Mouse (Mus musculus): Measurements from ENCODE around the gene Gm42688. TPM values are rescaled to one million over a fixed set of nuclear protein-coding genes. Genes with fewer than 3 reads are reported as not detected.

Gene Gm42688
- total RNA-seq, 2 experiments from 2014 or later, result 0.53 to 0.76 TPM

DNA sequence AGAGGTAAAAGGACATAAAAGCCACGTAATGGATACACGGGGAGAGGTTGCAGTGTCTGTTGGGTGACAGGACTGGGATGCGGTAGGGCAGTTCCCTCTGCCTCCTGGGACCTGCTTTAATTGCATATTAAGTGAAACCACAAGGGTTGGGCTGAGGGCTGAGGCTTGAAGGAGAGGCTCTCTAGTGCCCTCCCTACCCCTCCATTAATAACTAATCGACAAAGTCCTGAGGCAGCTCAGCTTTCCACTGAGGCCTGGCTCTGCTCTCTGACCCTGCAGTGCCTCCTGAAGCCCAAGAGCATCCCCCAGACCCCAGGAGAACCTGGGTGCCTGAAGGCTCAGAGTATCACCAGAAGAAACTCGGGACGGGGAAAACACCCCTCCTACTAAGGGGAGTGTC is 16.9 kb upstream of the Gm42688 start:
- DNase-seq (ENCODE audit: low spot score), result no peak

DNA sequence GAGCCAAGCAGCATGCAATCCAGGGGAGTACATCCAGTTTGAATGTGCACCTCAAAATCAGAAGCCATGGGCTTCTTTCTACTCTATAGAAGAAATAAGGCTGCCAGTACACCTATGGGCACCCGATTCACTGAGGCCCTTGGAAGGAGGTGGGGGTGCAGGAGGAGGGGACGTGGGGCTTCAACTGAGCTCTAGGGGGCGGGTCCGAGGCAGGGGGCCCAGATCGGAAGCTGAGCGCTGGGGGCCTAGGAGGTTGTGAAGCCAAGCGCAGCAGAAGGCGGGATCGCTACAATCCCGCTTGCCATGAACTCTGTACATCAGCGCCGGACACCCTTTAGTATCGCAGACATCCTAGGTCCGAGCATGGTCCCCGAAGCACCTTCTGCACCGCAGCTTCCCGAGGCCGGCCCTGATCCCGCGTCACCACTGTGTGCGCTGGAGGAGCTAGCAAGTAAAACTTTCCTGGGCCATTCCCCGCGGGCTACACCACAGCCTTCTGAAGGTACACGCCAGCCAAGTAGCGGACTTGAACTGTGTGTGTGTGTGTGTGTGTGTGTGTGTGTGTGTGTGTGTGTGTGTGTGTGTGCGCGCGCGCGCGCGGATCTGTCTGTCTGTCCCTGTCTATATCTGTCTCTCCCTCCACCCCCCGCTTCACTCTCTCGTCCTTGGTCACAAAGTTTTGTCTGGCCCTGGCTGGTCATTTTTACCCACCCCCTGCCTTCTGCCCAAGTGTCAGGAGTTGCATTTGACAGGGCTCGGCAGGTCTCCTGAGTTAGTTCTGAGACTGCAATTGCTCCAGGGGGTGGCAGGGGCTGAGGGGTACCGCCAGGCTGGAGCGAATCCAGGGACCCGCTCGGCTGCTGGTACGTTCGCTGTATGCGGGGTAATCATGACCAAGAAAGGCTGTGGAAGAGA is 15.0 kb upstream of the Gm42688 start, which contains the start of gene Lbx2:
Gene Lbx2, plus strand, starts transcription at position 247 of the 915 bp plus-strand sequence.
- DNase-seq (ENCODE audit: low spot score), result no peak

DNA sequence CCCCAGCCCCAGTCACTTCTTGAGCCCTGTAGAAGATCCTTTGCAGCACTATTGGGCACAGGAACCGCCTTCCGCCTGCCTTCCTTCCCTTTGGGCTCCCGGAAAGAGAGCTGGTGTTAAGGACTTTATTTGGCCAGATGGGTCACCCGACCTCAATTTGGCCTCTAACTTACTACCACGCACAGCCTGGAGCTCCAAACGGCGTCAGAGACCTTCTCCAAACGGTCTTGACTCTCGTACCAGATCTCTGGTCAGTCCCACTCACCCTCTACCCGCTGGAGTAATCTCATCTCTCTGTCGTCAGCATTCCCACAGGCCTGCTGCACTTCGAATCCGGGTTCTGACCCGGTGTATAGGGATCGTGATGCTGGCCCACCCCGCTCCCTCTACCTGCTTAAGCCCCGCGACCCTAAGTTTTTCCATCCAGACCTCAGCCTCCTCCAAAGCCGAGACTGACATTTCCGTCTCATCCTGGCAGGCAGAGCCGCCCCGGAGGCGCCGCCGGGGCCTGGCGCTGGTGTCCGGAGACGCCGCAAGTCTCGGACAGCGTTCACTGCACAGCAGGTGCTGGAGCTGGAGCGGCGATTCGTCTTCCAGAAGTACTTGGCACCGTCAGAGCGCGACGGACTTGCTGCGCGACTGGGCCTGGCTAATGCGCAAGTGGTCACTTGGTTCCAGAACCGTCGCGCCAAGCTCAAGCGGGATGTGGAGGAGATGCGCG is 14.1 kb upstream of the Gm42688 start:
- DNase-seq (ENCODE audit: low spot score), result peak; percentile 49

DNA sequence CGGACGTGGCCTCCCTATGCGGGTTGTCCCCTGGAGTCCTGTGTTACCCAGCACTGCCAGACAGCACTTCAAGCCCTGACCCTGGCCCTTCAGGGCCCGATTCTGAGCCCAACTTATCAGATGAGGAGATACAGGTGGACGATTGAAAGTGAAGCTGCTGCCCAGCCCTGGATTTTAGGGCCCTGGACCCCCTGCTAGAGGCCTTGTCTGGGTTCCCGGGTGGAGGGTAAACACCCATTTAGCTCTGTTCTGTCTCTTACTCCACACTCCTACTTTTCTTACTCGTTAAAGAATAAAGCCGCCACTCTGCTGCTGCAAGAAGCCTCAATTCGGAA is 13.5 kb upstream of the Gm42688 start:
- no peak for DNase-seq (ENCODE audit: low spot score)

GRCm38 (mm10) chr6:83092416-83093127 is 8.8 kb upstream of the Gm42688 start:
- DNase-seq (ENCODE audit: low spot score), result no peak

GRCm38 (mm10) chr6:83095968-83096367 is 5.4 kb upstream of the Gm42688 start:
- DNase-seq (ENCODE audit: low spot score), result no peak

DNA sequence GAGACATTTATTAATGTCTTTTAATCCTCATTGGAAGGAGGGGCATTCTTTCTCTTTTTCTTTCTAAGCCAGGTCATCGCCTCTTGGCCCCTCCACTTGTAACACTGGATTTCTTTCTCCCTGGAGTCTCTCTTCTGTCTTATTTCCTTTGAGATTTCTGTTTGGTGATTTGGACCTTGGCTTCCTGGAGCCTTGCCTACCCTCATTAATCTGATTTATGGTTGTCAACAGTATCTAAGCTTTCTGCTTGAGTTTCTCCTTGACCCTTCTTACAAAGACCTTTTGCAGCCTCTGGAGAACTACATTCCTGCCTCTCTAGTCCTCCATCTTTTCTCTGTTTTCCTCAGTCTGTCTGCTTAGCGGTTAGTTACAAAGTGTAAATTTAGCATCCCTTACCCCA is 3.0 kb upstream of the Gm42688 start:
- DNase-seq (ENCODE audit: low spot score), result no peak

DNA sequence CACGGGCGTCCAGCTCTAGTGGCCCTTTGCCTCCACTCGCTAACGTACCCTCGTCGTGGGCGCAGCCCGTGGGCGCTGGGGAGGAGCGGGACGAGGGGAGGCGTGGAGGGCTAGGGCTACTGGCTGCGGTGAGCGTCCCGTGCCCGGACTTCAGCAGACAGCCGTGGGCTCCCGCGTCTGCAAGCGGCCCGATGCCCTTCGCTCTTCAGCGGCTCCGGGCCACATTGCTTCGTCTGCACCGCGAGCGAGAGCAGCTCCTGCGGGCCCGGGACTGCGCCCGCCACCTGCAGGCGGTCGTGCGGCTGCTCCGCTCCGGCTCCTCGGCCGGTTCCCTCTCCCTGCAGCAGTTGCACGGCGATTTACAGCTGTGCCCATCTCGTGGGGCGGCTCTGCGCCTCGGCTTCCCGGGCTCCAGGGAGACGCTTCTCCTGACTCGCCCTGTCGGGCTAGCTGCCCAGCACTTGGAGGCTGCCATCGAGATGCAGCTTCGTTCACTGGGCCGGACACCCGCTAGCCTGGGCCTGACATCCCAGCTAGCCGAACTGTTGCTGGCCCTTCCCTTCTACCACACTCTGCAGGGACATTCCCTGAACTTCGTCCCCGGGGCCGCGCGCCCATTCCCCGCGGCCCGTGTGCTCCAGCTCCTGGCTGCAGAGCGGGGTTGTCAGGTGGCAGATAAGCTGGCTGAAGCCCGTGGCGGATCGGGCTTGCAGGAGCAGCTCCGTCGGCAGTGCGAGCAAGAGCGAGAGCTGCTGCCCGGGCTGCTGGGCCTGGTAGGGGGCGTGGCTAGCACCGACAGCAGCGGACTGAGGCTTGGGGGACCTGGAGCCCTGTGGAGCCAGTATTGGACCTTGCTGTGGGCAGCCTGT is 505 bp downstream of the Gm42688 start:
- DNase-seq (ENCODE audit: low spot score), result peak; percentile 53

DNA sequence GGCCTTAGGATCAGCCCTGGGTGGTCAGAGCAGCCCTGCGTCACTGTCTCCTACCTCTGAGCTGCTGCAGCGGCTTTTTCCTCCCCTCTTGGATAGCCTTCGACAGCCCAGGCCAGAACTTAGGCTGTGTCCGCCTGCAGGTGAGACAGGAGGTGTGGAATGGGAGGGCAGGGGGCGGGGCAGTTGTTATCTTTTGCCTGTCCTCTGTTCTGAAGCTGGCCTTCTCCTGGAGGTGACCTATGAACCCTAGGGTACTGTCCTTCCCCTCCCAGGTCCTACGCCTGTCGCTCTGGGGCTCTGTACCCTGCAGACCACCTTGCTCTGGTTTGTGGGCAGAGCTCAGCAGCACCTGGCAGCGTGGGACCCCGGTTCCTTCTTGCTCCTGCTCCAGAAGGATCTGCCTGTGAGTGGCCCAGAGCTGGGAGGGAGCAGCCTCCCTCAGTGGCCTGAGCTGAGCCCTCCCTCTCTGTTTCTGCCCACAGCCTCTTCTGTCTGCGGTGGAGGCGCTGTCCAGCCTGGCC is 1.8 kb downstream of the Gm42688 start:
- DNase-seq (ENCODE audit: low spot score), result no peak

DNA sequence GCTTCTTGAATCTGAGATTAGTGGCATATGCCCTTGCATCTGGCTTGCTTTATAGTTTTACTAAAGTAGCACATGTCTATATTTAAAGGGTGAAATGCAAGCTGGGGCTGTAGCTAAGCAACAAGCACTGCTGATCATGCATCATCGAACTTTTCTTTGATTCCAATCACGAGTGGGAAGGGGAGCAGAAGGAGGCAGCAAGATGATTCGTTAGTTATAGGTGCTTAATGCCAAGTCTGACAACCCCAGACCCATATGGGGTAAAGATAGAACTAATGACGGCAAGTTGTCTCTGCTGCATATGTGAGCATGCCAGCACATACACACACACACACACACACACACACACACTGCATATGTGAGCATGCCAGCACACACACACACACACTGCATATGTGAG is 2.7 kb downstream of the Gm42688 start:
- DNase-seq (ENCODE audit: low spot score), result no peak

- peak; percentile 75 for DNase-seq (ENCODE audit: low spot score)
These were observed 6.4 kb downstream of the Gm42688 start for GRCm38 (mm10) chr6:83107566-83108400.

DNA sequence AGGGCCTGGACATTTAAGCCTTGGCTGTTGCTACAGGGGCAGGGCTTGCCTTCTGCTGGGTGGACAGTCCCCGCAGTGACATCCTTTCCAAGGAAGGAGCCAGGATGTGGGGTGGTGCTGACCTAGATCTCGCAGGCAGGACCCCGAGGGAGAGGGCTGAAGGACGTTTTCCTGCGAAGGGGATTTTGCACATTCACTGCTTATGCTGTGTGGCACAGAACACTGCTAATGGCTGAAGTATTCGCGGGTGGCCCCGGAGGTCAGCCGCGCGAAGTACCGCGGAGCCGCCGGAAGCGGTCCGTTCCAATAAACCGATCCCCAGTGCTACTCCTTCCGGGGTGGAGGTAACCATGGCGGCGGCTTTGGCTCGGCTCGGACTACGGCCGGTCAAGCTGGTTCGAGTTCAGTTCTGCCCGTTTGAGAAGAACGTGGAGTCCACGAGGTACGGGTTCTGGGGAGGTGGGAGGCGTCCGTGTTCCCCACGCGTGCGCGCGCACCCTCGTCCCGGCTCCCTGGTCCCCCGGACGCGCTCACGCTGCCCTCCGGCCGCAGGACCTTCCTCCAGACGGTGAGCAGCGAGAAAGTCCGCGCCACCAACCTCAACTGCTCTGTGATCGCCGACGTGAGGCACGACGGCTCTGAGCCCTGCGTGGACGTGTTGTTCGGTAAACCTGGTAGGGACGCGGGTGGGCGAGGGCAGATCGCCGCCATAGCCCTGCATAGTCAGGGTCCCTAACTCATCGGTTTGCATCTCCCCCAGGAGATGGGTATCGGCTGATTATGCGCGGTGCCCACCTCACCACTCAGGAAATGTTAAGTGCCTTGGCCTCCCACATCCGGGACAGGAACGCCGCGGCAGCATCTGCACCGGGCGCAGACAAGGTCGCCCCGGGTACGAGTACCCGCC is 7.6 kb downstream of the Gm42688 start, which contains the start of gene Mrpl53:
Gene Mrpl53, plus strand, starts transcription at position 279 of the 907 bp plus-strand sequence.
- peak; percentile 85 for DNase-seq (ENCODE audit: low spot score)

DNA sequence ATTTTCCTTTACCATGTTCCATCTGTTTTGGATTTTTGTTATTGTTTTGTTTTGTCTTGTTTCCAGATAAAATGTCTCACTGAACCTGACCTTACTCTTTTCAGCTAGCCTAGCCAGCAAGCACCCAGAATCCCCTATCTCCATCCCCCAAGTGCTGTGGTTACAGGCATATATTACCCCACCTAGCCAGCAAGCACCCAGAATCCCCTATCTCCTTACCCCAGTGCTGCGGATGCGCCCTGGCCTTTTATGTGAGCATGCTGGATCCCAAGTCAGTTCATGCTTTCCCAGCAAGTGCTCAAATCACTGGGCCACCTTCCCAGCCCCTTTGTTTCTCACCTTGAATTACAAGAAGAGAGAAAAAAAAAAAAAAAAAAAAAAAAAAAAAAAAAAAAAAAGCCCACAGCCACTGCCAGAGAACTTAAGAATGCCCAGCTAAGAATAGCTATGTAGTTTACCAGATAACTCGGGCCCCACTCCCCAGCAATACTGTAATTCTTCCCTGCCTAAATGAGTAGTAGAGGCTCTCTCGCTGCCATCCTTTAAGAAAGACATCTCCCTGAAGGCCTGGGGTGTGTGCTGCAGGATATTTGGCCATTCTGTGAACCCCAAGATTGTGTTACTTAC is 10.2 kb downstream of the Gm42688 start:
- DNase-seq (ENCODE audit: low spot score), result no peak

GRCm38 (mm10) chr6:83115011-83115671 is 13.7 kb downstream of the Gm42688 start, which contains the start of gene Mogs:
Mogs (plus strand) TSS chr6:83115496.
- DNase-seq (ENCODE audit: low spot score), result peak; percentile 93

- no peak for DNase-seq (ENCODE audit: low spot score)
These were observed 14.4 kb downstream of the Gm42688 start for GRCm38 (mm10) chr6:83115682-83116372.

DNA sequence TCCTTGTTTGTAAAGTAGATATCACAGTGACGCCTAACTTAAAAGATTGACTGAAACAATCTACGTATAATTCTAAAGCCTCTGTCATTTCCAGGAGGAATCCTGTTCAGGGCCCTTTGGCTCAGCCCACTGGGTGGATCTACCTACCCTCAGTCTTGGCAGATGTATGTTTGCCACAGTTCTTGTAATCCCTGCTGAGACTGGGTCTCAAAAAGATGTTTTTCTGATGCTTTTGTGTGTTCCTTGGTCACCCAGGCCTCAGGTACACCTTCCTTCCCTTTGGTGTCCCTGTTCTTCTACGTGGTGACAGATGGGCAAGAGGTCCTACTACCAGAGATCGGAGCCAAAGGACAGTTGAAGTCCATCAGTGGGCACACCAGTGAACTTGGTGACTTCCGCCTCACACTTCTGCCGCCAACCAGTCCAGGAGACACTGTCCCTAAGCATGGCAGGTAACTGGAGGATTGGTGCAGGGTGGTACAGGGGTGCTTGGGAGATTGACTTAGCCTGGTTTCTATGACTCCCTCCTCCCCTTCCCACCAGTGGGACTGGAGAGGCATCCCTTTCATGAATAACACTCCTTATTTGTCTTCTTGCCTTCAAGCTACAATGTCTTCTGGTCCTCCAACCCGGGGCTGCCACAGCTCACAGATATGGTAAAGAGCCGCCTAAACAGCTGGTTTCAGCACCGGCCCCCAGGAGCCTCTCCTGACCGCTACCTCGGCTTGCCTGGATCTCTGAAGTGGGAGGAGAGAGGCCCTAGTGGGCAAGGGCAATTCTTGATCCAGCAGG is 15.2 kb downstream of the Gm42688 start:
- no peak for DNase-seq (ENCODE audit: low spot score)
